Mouse (Mus musculus) cortical plate, adult 2 months (tissue): ENCODE data around the gene Npas3.

Source experiments
- CTCF ChIP-seq: fragments of 200-500 bp; IDR thresholded peaks from 2 replicates; pipeline ENCODE4 v1.5.1; 2011; ENCODE audit warnings: mild to moderate bottlenecking, control low read depth, low read length; ENCODE audit not compliant: insufficient read depth; ENCODE audit errors: extremely low read depth
- POLR2A ChIP-seq: fragments of 200-500 bp; IDR thresholded peaks from 2 replicates; pipeline ENCODE4 v1.6.1; 2011; ENCODE audit warnings: mild to moderate bottlenecking, low read length, control low read depth; ENCODE audit not compliant: insufficient read depth; ENCODE audit errors: extremely low read depth

GRCm38 (mm10) chr12:54068757-54069146 lies 820.3 kb downstream of the Npas3 start:
- TF ChIP-seq POLR2A (no peak), CTCF (no peak)
